Mouse (Mus musculus): ENCODE results near the gene Vgll4. TPM values are rescaled to one million over a fixed set of nuclear protein-coding genes. Genes with fewer than 3 reads are reported as not detected.

The Vgll4 gene
- polyA plus RNA-seq, 1 experiment: 36.1 TPM

DNA sequence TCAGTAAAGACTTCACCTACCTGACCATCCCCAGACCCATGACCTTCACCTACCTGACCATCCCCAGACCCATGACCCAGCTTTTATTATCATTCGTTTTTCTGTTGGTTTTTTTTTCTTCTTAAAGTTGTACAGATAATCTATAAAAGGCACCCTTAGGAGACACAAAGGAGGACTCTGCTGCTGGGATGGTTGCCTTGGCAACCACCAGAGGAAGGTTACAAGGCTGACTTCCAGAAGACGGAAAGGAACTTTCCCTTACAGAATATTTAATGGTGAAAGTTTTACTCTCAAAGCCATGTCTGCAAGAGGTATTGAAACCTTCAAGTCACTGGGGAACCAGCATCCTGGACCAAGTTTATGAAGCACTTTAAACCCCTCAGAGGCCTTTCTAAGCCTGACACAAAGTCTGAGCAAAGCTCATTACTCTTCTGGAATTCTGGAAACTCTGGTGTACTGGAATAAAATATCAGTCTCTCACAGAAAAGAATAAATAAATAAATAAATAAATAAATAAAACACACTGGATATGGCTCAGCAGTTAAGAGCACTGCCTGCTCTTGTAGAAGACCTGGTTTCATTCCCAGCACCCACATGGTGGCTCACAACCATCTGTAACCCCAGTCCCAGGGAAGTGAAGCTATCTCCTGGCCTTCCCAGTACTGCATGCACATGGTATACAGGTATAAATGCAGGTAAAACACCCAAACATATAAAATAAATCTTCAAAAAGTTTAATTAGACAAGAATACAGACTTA is 3.2 kb downstream of the Vgll4 start:
- H3K36me3 ChIP-seq (ENCODE audit: control insufficient read depth, insufficient read depth, low read length): no peaks in the 10 kb centered on the region
- no peak for DNase-seq (ENCODE audit: low read depth in 1 of 2, low spot score in 2 of 2)
- H3K4me1 ChIP-seq (ENCODE audit: control insufficient read depth, insufficient read depth, insufficient read length): peaks cover 12% of the 10 kb centered on the region
- H3K27me3 ChIP-seq (ENCODE audit: control insufficient read depth, insufficient read depth, low read length): peaks cover 16% of the 10 kb centered on the region
- no peak overlapping the region for H3K27ac ChIP-seq (ENCODE audit: insufficient read depth, low read length)
- no peak overlapping the region for H3K4me3 ChIP-seq (ENCODE audit: extremely low read depth, insufficient read depth, insufficient read length)
- WGBS: 60% methylated on average over 2 of the region's 2 CpGs
- no peak for TF ChIP-seq CTCF (IDR thresholded peaks at IDR 0.05; ENCODE audit: extremely low read depth, insufficient read depth, insufficient read length, insufficient replicate concordance)
- no peak for TF ChIP-seq POLR2A (IDR thresholded peaks at IDR 0.05; ENCODE audit: low read depth, low read length)

DNA sequence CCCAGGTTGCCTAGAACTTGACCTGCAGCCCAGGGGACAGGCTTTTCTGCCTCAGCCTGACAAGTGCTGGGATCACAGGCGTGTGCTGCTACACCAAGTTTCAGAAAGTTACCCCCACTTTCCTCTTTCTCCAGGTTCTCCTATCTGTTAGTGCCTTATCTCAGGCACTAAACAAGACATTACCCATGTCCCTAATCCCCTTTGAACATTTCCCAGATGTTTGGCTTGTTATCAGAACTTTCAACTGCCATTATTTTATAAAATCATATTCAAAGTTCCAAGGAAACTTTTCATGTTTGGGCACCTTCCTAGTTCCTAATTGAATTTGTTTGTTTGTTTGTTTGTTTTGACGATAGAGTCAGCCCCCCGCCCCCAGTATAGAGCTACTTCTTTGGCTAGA is 4.0 kb downstream of the Vgll4 start:
- Histone ChIP-seq H3K4me1 (ENCODE audit: control insufficient read depth, insufficient read depth, insufficient read length) (peaks cover 12% of the 10 kb centered on the region), H3K27me3 (ENCODE audit: control insufficient read depth, insufficient read depth, low read length) (peaks cover 16% of the 10 kb centered on the region), H3K36me3 (ENCODE audit: control insufficient read depth, insufficient read depth, low read length) (no peaks in the 10 kb centered on the region), H3K27ac (ENCODE audit: insufficient read depth, low read length) (no peak overlapping the region), H3K4me3 (ENCODE audit: extremely low read depth, insufficient read depth, insufficient read length) (no peak overlapping the region)
- TF ChIP-seq POLR2A (IDR thresholded peaks at IDR 0.05; ENCODE audit: low read depth, low read length) (no peak), CTCF (IDR thresholded peaks at IDR 0.05; ENCODE audit: extremely low read depth, insufficient read depth, insufficient read length, insufficient replicate concordance) (no peak)
- DNase-seq (ENCODE audit: low read depth in 1 of 2, low spot score in 2 of 2): no peak
- 78% methylated on average over 3 of the region's 3 CpGs for WGBS

DNA sequence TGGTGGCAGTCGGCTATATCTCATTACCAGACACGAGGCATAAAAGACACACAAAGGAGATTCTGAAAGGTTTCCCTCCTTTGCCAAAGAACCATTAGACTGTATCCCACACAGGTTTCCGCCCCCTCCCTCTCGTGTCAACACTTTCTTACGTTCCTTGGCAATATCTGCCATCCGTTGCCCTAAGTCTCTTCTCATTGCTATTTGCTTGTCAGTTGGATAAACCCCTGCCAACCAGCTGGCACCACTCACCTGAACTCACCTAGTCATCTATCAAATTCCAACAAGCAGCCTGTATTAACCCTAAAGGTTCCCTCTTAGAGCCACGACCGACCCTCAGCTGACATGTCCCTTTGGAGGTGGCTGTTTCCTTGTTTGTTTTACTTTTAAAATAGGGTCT is 4.4 kb downstream of the Vgll4 start:
- 83% methylated on average over 8 of the region's 8 CpGs for WGBS
- H3K27me3 ChIP-seq (ENCODE audit: control insufficient read depth, insufficient read depth, low read length): peaks cover 16% of the 10 kb centered on the region
- TF ChIP-seq CTCF (IDR thresholded peaks at IDR 0.05; ENCODE audit: extremely low read depth, insufficient read depth, insufficient read length, insufficient replicate concordance) (no peak), POLR2A (IDR thresholded peaks at IDR 0.05; ENCODE audit: low read depth, low read length) (no peak)

DNA sequence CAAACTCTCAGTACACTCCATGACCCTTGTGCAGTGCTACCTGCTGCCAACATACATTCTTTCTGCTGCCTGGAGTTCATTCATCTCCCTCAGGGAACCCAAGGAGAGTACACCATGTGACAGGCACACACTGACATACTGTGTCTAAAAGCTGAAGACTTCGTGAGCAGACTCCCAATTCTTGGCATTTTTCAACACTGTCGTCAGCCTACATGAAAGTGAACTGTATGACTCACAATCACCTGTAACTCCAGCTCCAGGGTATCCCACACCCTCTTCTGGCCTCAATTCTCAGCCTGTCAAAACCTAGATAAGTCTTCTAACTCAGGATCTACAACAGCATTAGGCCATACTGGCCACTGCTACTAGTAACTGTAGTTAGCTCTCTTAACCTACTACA is 5.6 kb downstream of the Vgll4 start:
- H3K27ac ChIP-seq (ENCODE audit: insufficient read depth, low read length): no peak overlapping the region
- WGBS: 90% methylated on average over 2 of the region's 2 CpGs
- no peak overlapping the region for H3K4me3 ChIP-seq (ENCODE audit: extremely low read depth, insufficient read depth, insufficient read length)
- TF ChIP-seq POLR2A (IDR thresholded peaks at IDR 0.05; ENCODE audit: low read depth, low read length) (no peak), CTCF (IDR thresholded peaks at IDR 0.05; ENCODE audit: extremely low read depth, insufficient read depth, insufficient read length, insufficient replicate concordance) (no peak)
- H3K4me1 ChIP-seq (ENCODE audit: control insufficient read depth, insufficient read depth, insufficient read length): peaks cover 4% of the 10 kb centered on the region; the same call in 1 of the 2 replicates
- no peak for DNase-seq (ENCODE audit: low read depth in 1 of 2, low spot score in 2 of 2)
- H3K27me3 ChIP-seq (ENCODE audit: control insufficient read depth, insufficient read depth, low read length): peaks cover 9% of the 10 kb centered on the region; the same call in 1 of the 2 replicates
- no peaks in the 10 kb centered on the region for H3K36me3 ChIP-seq (ENCODE audit: control insufficient read depth, insufficient read depth, low read length)

More for the DNA sequence above, 4.4 kb downstream of the Vgll4 start:
- Histone ChIP-seq H3K4me1 (ENCODE audit: control insufficient read depth, insufficient read depth, insufficient read length) (peaks cover 12% of the 10 kb centered on the region), H3K4me3 (ENCODE audit: extremely low read depth, insufficient read depth, insufficient read length) (no peak overlapping the region), H3K27ac (ENCODE audit: insufficient read depth, low read length) (no peak overlapping the region), H3K36me3 (ENCODE audit: control insufficient read depth, insufficient read depth, low read length) (no peaks in the 10 kb centered on the region)
- no peak for DNase-seq (ENCODE audit: low read depth in 1 of 2, low spot score in 2 of 2)

DNA sequence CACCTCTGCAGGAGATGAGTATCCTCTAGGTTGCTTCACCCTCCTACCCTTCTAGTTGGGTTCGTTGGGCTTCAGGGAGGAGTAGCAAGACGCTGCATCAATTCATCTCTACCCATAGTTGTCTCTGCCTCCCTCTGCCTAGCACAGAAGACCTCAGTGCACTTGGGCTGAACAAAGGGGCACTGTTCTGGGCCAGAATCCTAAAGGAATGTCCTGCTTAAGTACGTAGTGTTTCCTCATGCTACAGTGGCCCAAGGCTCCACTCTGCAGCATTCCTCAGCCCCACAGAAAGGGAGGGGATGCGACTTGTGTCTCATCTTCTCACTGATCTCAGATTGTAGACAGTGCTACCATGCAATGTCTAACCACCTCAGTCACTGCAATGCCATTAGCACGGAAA is 6.2 kb downstream of the Vgll4 start:
- WGBS: 84% methylated on average over 5 of the region's 5 CpGs
- TF ChIP-seq CTCF (IDR thresholded peaks at IDR 0.05; ENCODE audit: extremely low read depth, insufficient read depth, insufficient read length, insufficient replicate concordance): no peak
- TF ChIP-seq POLR2A (IDR thresholded peaks at IDR 0.05; ENCODE audit: low read depth, low read length): no peak
- DNase-seq (ENCODE audit: low read depth in 1 of 2, low spot score in 2 of 2): no peak
- Histone ChIP-seq H3K27ac (ENCODE audit: insufficient read depth, low read length) (no peak overlapping the region), H3K4me1 (ENCODE audit: control insufficient read depth, insufficient read depth, insufficient read length) (peaks cover 2% of the 10 kb centered on the region; the same call in 1 of the 2 replicates), H3K4me3 (ENCODE audit: extremely low read depth, insufficient read depth, insufficient read length) (no peak overlapping the region), H3K27me3 (ENCODE audit: control insufficient read depth, insufficient read depth, low read length) (peaks cover 4% of the 10 kb centered on the region; the same call in 1 of the 2 replicates), H3K36me3 (ENCODE audit: control insufficient read depth, insufficient read depth, low read length) (no peaks in the 10 kb centered on the region)

DNA sequence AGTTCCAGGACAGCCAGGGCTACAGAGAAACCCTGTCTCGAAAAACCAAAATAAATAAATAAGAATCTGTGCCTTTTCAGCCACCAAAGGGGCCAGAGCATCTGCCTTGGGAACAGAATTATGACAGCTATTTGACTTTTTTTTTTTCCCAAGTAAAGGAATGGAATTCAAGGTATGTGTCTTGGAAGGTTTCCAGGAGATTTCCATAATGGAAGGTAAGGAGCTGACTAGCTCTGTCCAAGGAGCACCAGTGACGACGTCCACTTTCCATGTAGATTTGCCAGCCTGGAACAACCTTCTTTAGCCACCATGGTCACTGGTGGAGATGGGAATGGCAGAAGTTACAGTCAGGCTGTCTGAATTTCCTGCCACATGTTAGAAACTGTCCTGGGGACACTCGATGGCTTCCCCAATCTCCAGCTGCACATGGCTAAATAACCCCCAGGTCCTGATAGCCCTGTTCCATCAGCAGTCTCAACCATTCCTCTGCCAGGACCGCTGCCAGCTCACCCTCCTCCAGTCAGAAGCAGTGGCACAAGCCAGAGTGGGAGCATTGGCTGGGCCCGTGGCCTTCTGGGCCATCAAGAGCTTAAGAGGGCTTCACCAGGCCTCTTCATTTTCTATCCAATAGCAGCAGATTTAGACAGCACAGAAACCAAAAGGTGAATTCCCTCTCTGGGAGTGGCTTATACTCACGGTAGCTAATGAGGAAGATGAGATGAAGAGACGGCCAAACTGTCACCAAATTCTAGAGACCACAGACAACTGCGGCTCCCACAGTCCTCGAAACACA is 8.3 kb downstream of the Vgll4 start:
- WGBS: 66% methylated on average over 10 of the region's 10 CpGs
- no peak for DNase-seq (ENCODE audit: low read depth in 1 of 2, low spot score in 2 of 2)
- Histone ChIP-seq H3K4me1 (ENCODE audit: control insufficient read depth, insufficient read depth, insufficient read length) (no peaks in the 10 kb centered on the region), H3K27me3 (ENCODE audit: control insufficient read depth, insufficient read depth, low read length) (no peaks in the 10 kb centered on the region), H3K4me3 (ENCODE audit: extremely low read depth, insufficient read depth, insufficient read length) (no peak overlapping the region), H3K36me3 (ENCODE audit: control insufficient read depth, insufficient read depth, low read length) (no peaks in the 10 kb centered on the region), H3K27ac (ENCODE audit: insufficient read depth, low read length) (no peak overlapping the region)
- TF ChIP-seq POLR2A (IDR thresholded peaks at IDR 0.05; ENCODE audit: low read depth, low read length): no peak
- TF ChIP-seq CTCF (IDR thresholded peaks at IDR 0.05; ENCODE audit: extremely low read depth, insufficient read depth, insufficient read length, insufficient replicate concordance): no peak
